Mouse (Mus musculus) lung, embryonic 16.5 days (tissue): ENCODE data around the gene Ppcdc. TPM values are rescaled to one million over a fixed set of nuclear protein-coding genes. Genes with fewer than 3 reads are reported as not detected.
A peak's percentile ranks its signal among the peaks of the same experiment; 100 is the strongest.
"Not testable (repeated sequence)": the region's sequence is repeated elsewhere in the genome, so short reads cannot be mapped to it uniquely, and the experiment has no call there.

ENCODE experiments used
- ATAC-seq: fragments of 200-750 bp; cut with Nextera tagmentation; 2 replicates; pipeline ENCODE4 v1.8.0; 2017; ENCODE audit warnings: low read depth, mild to moderate bottlenecking, moderate library complexity
- H3K27ac ChIP-seq: fragments of 300-500 bp; sonication (generic); 2 replicates; pipeline ENCODE4 v1.5.1; 2014; ENCODE audit warnings: mild to moderate bottlenecking, control low read depth, low read length
- H3K27me3 ChIP-seq: fragments of 300-500 bp; sonication (generic); 2 replicates; pipeline ENCODE4 v1.6.1; 2014; ENCODE audit warnings: low read depth, low read length, mixed read lengths; ENCODE audit not compliant: control insufficient read depth, insufficient read depth
- H3K36me3 ChIP-seq: fragments of 300-500 bp; sonication (generic); 2 replicates; pipeline ENCODE4 v1.6.1; 2014; ENCODE audit warnings: low read length; ENCODE audit not compliant: control insufficient read depth, insufficient read depth
- H3K4me1 ChIP-seq: fragments of 300-500 bp; sonication (generic); replicated peaks from 2 replicates; pipeline ENCODE4 v1.6.1; 2014; ENCODE audit warnings: low read length, mixed read lengths; ENCODE audit not compliant: control insufficient read depth, insufficient read depth
- H3K4me2 ChIP-seq: fragments of 300-500 bp; sonication (generic); 2 replicates; pipeline ENCODE4 v1.6.1; 2014; ENCODE audit warnings: low read depth, low read length, control low read depth
- H3K4me3 ChIP-seq: fragments of 300-500 bp; sonication (generic); 2 replicates; pipeline ENCODE4 v1.5.1; 2014; ENCODE audit warnings: mild to moderate bottlenecking, low read length, control low read depth
- H3K9ac ChIP-seq: fragments of 300-500 bp; sonication (generic); 2 replicates; pipeline ENCODE4 v1.6.1; 2014; ENCODE audit warnings: low read length, control low read depth
- H3K9me3 ChIP-seq: fragments of 300-500 bp; sonication (generic); 2 replicates; pipeline ENCODE4 v1.6.1; 2016; ENCODE audit warnings: low read length; ENCODE audit not compliant: control insufficient read depth
- WGBS: fragments of 180-500 bp; shearing (Covaris S2); extraction: QIAGEN DNeasy Blood & Tissue Kit; methylation state at CpG from one replicate; pipeline ENCODE4 v1.1.7; 2014; 5-methylcytosine and 5-hydroxymethylcytosine counted together
- polyA plus RNA-seq: library from polyadenylated mRNA; unstranded; fragments of >200 nt; fragmentation: Nextera tagmentation; extraction: Ambion mirVana; gene quantifications from 2 replicates; pipeline ENCODE4 v1.2.1, GENCODE M21; 2015

Ppcdc gene
- polyA plus RNA-seq, 1 experiment from 2014 or later: 27.6 TPM

- Histone ChIP-seq H3K27ac (peak overlapping the region; percentile 80), H3K27me3 (no peaks in the 10 kb centered on the region), H3K9ac (peak overlapping the region; percentile 12; the same call in 1 of the 2 replicates), H3K4me1 (peaks cover 12% of the 10 kb centered on the region), H3K9me3 (no peaks in the 10 kb centered on the region), H3K4me2 (no peak overlapping the region), H3K36me3 (no peaks in the 10 kb centered on the region), H3K4me3 (no peak overlapping the region)
- 11% methylated on average over 11 of the region's 11 CpGs for WGBS
- peak; percentile 85 for ATAC-seq
Observed at GRCm38 (mm10) chr9:57433097-57434032, 6.6 kb downstream of the Ppcdc start.

DNA sequence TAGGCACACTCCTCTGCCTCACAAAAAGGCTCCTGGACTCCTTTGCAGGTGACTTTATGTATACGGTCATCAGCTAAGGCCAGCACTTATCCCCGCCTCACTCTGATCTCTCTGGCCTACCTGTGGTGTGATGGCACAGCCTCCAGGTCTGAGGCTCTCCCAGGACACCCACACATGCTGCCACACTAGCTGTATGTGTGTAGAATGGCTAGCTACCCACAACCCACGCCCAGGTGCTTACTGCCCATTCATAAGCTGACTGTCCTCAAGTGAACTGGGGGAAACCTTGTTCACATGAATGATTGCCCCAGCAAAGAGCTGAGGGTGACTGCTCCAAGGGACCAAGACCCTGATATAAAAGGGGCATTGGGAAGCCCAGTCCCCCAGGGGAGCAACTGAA is 7.4 kb downstream of the Ppcdc start:
- H3K4me3 ChIP-seq: no peak overlapping the region
- H3K36me3 ChIP-seq: no peaks in the 10 kb centered on the region
- ATAC-seq: no peak
- H3K9ac ChIP-seq: no peak overlapping the region
- H3K4me2 ChIP-seq: no peak overlapping the region
- 92% methylated on average over 3 of the region's 3 CpGs for WGBS
- no peaks in the 10 kb centered on the region for H3K9me3 ChIP-seq
- no peak overlapping the region for H3K27ac ChIP-seq
- no peaks in the 10 kb centered on the region for H3K27me3 ChIP-seq
- H3K4me1 ChIP-seq: peaks cover 16% of the 10 kb centered on the region

DNA sequence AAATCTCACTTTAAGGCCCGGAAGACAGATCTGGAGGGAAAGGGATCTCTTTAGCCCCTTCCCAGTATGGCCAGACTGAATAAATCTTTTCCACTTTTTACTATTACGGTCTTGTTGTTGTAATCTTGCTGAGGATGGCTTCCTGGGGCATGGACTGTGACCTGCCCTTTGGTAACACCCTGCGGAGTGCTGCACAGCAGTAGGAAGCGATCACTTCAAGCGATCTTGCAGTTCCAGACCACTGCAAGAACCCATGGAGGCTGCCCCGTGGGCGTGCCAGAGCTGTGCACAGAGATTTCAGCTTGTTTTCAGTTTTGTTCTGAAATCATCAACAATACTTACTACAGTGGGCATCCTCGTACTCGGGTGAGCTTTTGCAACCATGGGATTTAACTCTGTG is 8.7 kb downstream of the Ppcdc start:
- Histone ChIP-seq H3K4me3 (no peak overlapping the region), H3K27me3 (no peaks in the 10 kb centered on the region), H3K9ac (no peak overlapping the region), H3K9me3 (no peaks in the 10 kb centered on the region), H3K4me1 (peaks cover 16% of the 10 kb centered on the region), H3K36me3 (no peaks in the 10 kb centered on the region), H3K4me2 (no peak overlapping the region), H3K27ac (no peak overlapping the region)
- no peak for ATAC-seq
- 62% methylated on average over 9 of the region's 9 CpGs for WGBS

DNA sequence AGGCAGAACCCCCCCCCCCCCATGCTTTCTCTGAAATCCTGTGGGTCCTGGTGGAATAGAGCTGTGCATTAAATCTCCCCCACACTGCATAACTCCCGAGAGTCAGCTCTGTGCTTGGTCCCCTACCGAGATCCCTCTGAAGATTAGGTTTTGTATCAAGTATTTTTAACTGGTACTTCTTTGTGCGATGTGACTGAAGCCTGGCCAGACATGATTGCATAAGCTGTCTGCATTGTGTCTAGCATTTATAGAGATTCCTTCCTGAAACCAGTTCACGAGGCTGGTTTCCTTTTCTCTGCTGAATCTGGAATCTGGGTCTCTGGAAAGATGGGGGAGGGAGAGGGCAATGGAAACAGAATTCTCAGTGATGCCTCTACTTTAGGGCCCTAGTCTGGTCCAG is 11.5 kb downstream of the Ppcdc start:
- H3K9me3 ChIP-seq: no peaks in the 10 kb centered on the region
- H3K4me2 ChIP-seq: no peak overlapping the region
- no peak overlapping the region for H3K4me3 ChIP-seq
- H3K27ac ChIP-seq: no peak overlapping the region
- no peaks in the 10 kb centered on the region for H3K36me3 ChIP-seq
- WGBS: 21% methylated on average over 4 of the region's 4 CpGs
- no peak overlapping the region for H3K9ac ChIP-seq
- no peak for ATAC-seq
- H3K4me1 ChIP-seq: peaks cover 14% of the 10 kb centered on the region
- no peaks in the 10 kb centered on the region for H3K27me3 ChIP-seq

DNA sequence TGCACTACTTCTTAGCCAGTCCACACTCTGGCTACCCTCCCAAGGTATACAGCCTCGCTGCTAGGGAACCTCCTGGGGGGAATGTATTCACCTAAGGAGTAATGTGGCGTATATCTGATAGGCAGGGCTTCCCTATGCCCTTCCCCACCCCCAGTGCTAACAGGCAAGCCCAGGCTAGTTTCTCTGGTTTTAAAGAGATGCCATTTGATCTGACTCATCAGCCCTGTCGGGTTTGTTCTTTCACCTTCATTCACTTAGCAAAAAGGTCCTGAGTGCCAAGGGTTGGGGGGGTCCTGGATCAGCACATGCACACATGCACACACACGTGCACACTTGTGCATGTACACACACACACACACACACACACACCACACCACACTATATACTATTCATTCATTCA is 12.0 kb downstream of the Ppcdc start:
- Histone ChIP-seq H3K9me3 (no peaks in the 10 kb centered on the region), H3K4me2 (no peak overlapping the region), H3K4me3 (no peak overlapping the region), H3K27ac (no peak overlapping the region), H3K9ac (no peak overlapping the region), H3K4me1 (peaks cover 9% of the 10 kb centered on the region), H3K36me3 (no peaks in the 10 kb centered on the region), H3K27me3 (no peaks in the 10 kb centered on the region)
- WGBS: 64% methylated on average over 4 of the region's 4 CpGs
- ATAC-seq: no peak

DNA sequence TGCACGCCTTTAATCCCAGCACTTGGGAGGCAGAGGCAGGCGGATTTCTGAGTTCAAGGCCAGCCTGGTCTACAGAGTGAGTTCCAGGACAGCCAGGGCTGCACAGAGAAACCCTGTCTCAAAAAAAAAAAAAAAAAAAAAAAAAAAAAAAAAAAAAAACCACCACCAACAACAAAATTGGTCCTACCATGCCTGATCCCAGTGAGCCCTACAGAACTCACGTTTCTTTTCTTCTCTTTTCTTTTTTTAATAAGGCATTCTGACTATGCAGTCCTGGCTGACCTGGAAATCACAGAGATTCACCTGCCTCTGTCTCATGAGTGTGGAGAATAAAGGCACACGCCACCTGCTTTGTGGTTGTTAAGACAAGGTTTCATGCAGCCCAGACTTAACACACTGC is 12.8 kb downstream of the Ppcdc start:
- not testable (repeated sequence) for H3K4me3 ChIP-seq, H3K27me3 ChIP-seq, ATAC-seq, H3K4me1 ChIP-seq, H3K36me3 ChIP-seq, H3K27ac ChIP-seq, H3K4me2 ChIP-seq, H3K9ac ChIP-seq, H3K9me3 ChIP-seq
- WGBS: 87% methylated on average over 4 of the region's 4 CpGs

- Histone ChIP-seq H3K9ac (no peak overlapping the region), H3K4me1 (peaks cover 24% of the 10 kb centered on the region), H3K27me3 (no peaks in the 10 kb centered on the region), H3K4me3 (no peak overlapping the region), H3K4me2 (no peak overlapping the region), H3K27ac (peak overlapping the region; percentile 37; the same call in 1 of the 2 replicates), H3K9me3 (no peaks in the 10 kb centered on the region), H3K36me3 (no peaks in the 10 kb centered on the region)
- WGBS: 39% methylated on average over 3 of the region's 3 CpGs
- no peak for ATAC-seq
Observed at GRCm38 (mm10) chr9:57425116-57425515, 14.8 kb downstream of the Ppcdc start.

- 62% methylated on average over 6 of the region's 6 CpGs for WGBS
- no peaks in the 10 kb centered on the region for H3K9me3 ChIP-seq
- ATAC-seq: no peak
- H3K36me3 ChIP-seq: no peaks in the 10 kb centered on the region
- H3K4me2 ChIP-seq: no peak overlapping the region
- H3K27ac ChIP-seq: no peak overlapping the region
- H3K27me3 ChIP-seq: no peaks in the 10 kb centered on the region
- no peak overlapping the region for H3K9ac ChIP-seq
- H3K4me3 ChIP-seq: no peak overlapping the region
- peaks cover 33% of the 10 kb centered on the region for H3K4me1 ChIP-seq
Observed at GRCm38 (mm10) chr9:57424066-57424465, 15.9 kb downstream of the Ppcdc start.

DNA sequence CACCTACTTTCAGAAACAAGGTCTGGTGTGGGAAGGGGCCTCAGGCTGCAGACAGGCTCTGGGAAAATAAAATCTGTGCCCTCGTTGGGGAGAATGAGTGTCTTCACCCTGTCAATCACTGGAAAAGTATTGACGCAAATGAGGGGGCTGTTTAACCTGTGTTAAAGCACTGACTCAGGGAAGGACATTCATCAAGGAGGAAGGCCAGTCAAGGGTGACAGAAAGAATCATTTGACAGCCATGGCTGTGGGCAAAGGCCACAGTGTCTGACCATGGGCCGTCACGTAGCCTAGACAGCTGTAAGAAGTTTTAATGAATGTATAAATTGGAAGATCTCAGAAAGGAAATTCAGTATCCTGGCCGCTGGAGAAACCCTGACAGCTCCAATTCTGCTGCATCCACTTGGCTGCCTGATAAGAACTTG is 18.2 kb downstream of the Ppcdc start:
- no peak overlapping the region for H3K4me3 ChIP-seq
- no peak overlapping the region for H3K4me2 ChIP-seq
- peak overlapping the region; percentile 97 for H3K27ac ChIP-seq
- no peak for ATAC-seq
- whole genome bisulfite sequencing: 25% methylated on average over 5 of the region's 5 CpGs
- H3K36me3 ChIP-seq: no peaks in the 10 kb centered on the region
- H3K4me1 ChIP-seq: peaks cover 29% of the 10 kb centered on the region
- no peaks in the 10 kb centered on the region for H3K27me3 ChIP-seq
- no peaks in the 10 kb centered on the region for H3K9me3 ChIP-seq
- H3K9ac ChIP-seq: no peak overlapping the region
